Mouse (Mus musculus): ENCODE results near the gene Acad8. TPM values are rescaled to one million over a fixed set of nuclear protein-coding genes. Genes with fewer than 3 reads are reported as not detected.

The Acad8 gene
- polyA plus RNA-seq, 1 experiment from 2014 or later = 11.5 TPM

Other genes starting within 250 kb of the Acad8 start
- gene Glb1l2, start 193.1 kb downstream of the Acad8 start, polyA plus RNA-seq (2018) = not detected in 3 replicates
- gene Glb1l3, start 138.7 kb downstream of the Acad8 start, polyA plus RNA-seq (2018) = not detected in 3 replicates
- gene Gm1110, start 76.5 kb downstream of the Acad8 start, polyA plus RNA-seq (2018) = not detected in 3 replicates
- gene Thyn1, start 144 bp upstream of the Acad8 start, polyA plus RNA-seq (2018) = 45.0 to 95.8 TPM (median 60.2 TPM) in 3 replicates
- gene Vps26b, start 30.5 kb upstream of the Acad8 start, polyA plus RNA-seq (2018) = 30.1 to 35.5 TPM (median 31.6 TPM) in 3 replicates
- gene Ncapd3, start 30.6 kb upstream of the Acad8 start, polyA plus RNA-seq (2018) = 5.3 to 14.7 TPM (median 8.5 TPM) in 3 replicates
- gene Jam3, start 155.9 kb upstream of the Acad8 start, polyA plus RNA-seq (2018) = not detected in 3 replicates

Measured in macrophage (primary cell).